Mouse (Mus musculus): ENCODE data around the gene Wfdc2. TPM values are rescaled to one million over a fixed set of nuclear protein-coding genes. Genes with fewer than 3 reads are reported as not detected.
"Not testable (repeated sequence)": the region's sequence is repeated elsewhere in the genome, so short reads cannot be mapped to it uniquely, and the experiment has no call there.

Wfdc2 gene
- polyA plus RNA-seq, 1 experiment from 2014 or later = 28.0 TPM

- H3K27ac ChIP-seq = no peak overlapping the region
- H3K9me3 ChIP-seq = no peaks in the 10 kb centered on the region
- peaks cover 20% of the 10 kb centered on the region; the same call in 1 of the 2 replicates for H3K27me3 ChIP-seq (ENCODE audit: insufficient read depth, poor library complexity, severe bottlenecking)
- DNase-seq (ENCODE audit: low spot score) = no peak
- 83% methylated on average over 9 of the region's 9 CpGs for WGBS
- H3K4me1 ChIP-seq = peaks cover 9% of the 10 kb centered on the region
- no peaks in the 10 kb centered on the region for H3K36me3 ChIP-seq
- no peak overlapping the region for H3K4me3 ChIP-seq
Observed at GRCm38 (mm10) chr2:164551502-164551901, 10.7 kb upstream of the Wfdc2 start.

GRCm38 (mm10) chr2:164558426-164558825, 3.8 kb upstream of the Wfdc2 start:
- H3K36me3 ChIP-seq = no peaks in the 10 kb centered on the region
- H3K4me3 ChIP-seq = no peak overlapping the region
- peaks cover 18% of the 10 kb centered on the region for H3K4me1 ChIP-seq
- no peak for DNase-seq (ENCODE audit: low spot score)
- H3K9me3 ChIP-seq = no peaks in the 10 kb centered on the region
- peaks cover 33% of the 10 kb centered on the region for H3K27me3 ChIP-seq (ENCODE audit: insufficient read depth, poor library complexity, severe bottlenecking)
- H3K27ac ChIP-seq = no peak overlapping the region
- 79% methylated on average over 8 of the region's 8 CpGs for WGBS

- no peaks in the 10 kb centered on the region for H3K36me3 ChIP-seq
- H3K9me3 ChIP-seq = no peaks in the 10 kb centered on the region
- 24% methylated on average over 16 of the region's 16 CpGs for WGBS
- H3K27me3 ChIP-seq (ENCODE audit: insufficient read depth, poor library complexity, severe bottlenecking) = peaks cover 36% of the 10 kb centered on the region
- DNase-seq (ENCODE audit: low spot score) = no peak
- no peak overlapping the region for H3K4me3 ChIP-seq
- H3K27ac ChIP-seq = peak overlapping the region; percentile 62
- H3K4me1 ChIP-seq = peaks cover 25% of the 10 kb centered on the region
Observed at GRCm38 (mm10) chr2:164558991-164559645, 3.1 kb upstream of the Wfdc2 start.

GRCm38 (mm10) chr2:164560106-164560505, 2.1 kb upstream of the Wfdc2 start:
- Histone ChIP-seq H3K36me3 (no peaks in the 10 kb centered on the region), H3K4me3 (no peak overlapping the region), H3K4me1 (peaks cover 26% of the 10 kb centered on the region), H3K27me3 (ENCODE audit: insufficient read depth, poor library complexity, severe bottlenecking) (peaks cover 46% of the 10 kb centered on the region), H3K27ac (no peak overlapping the region), H3K9me3 (no peaks in the 10 kb centered on the region)
- DNase-seq (ENCODE audit: low spot score) = no peak
- 86% methylated on average over 8 of the region's 8 CpGs for WGBS

- Histone ChIP-seq H3K4me3 (peak overlapping the region; percentile 67), H3K36me3 (no peaks in the 10 kb centered on the region), H3K27ac (peak overlapping the region; percentile 87), H3K4me1 (peaks cover 26% of the 10 kb centered on the region), H3K27me3 (ENCODE audit: insufficient read depth, poor library complexity, severe bottlenecking) (peaks cover 41% of the 10 kb centered on the region), H3K9me3 (no peaks in the 10 kb centered on the region)
- WGBS = under 1% methylated on average over 32 of the region's 32 CpGs
- no peak for DNase-seq (ENCODE audit: low spot score)
Observed at GRCm38 (mm10) chr2:164563339-164564038, 1.3 kb downstream of the Wfdc2 start.

- H3K9me3 ChIP-seq = no peaks in the 10 kb centered on the region
- no peak for DNase-seq (ENCODE audit: low spot score)
- peak overlapping the region; percentile 67; the same call in 1 of the 2 replicates for H3K4me3 ChIP-seq
- WGBS = 76% methylated on average over 5 of the region's 5 CpGs
- H3K4me1 ChIP-seq = peaks cover 21% of the 10 kb centered on the region
- H3K27me3 ChIP-seq (ENCODE audit: insufficient read depth, poor library complexity, severe bottlenecking) = peaks cover 41% of the 10 kb centered on the region
- no peaks in the 10 kb centered on the region for H3K36me3 ChIP-seq
- no peak overlapping the region for H3K27ac ChIP-seq
Observed at GRCm38 (mm10) chr2:164564346-164564745, 2.1 kb downstream of the Wfdc2 start.

- no peak for DNase-seq (ENCODE audit: low spot score)
Observed at GRCm38 (mm10) chr2:164566997-164567396, 4.8 kb downstream of the Wfdc2 start.

GRCm38 (mm10) chr2:164567460-164567859, 5.2 kb downstream of the Wfdc2 start:
- WGBS = 83% methylated on average over 5 of the region's 5 CpGs
- H3K9me3 ChIP-seq = no peaks in the 10 kb centered on the region
- no peak overlapping the region for H3K27ac ChIP-seq
- H3K4me1 ChIP-seq = peaks cover 17% of the 10 kb centered on the region
- H3K4me3 ChIP-seq = no peak overlapping the region
- peaks cover 24% of the 10 kb centered on the region for H3K27me3 ChIP-seq (ENCODE audit: insufficient read depth, poor library complexity, severe bottlenecking)
- DNase-seq (ENCODE audit: low spot score) = no peak
- H3K36me3 ChIP-seq = no peaks in the 10 kb centered on the region

More at GRCm38 (mm10) chr2:164566997-164567396, 4.8 kb downstream of the Wfdc2 start:
- WGBS = 83% methylated on average over 2 of the region's 2 CpGs
- Histone ChIP-seq H3K27ac (no peak overlapping the region), H3K9me3 (no peaks in the 10 kb centered on the region), H3K4me3 (no peak overlapping the region), H3K36me3 (no peaks in the 10 kb centered on the region), H3K4me1 (peaks cover 21% of the 10 kb centered on the region), H3K27me3 (ENCODE audit: insufficient read depth, poor library complexity, severe bottlenecking) (peaks cover 29% of the 10 kb centered on the region)

- 71% methylated on average over 6 of the region's 6 CpGs for WGBS
- not testable (repeated sequence) for H3K27ac ChIP-seq; H3K27me3 ChIP-seq (ENCODE audit: insufficient read depth, poor library complexity, severe bottlenecking); DNase-seq (ENCODE audit: low spot score); H3K4me1 ChIP-seq; H3K9me3 ChIP-seq; H3K36me3 ChIP-seq; H3K4me3 ChIP-seq
Observed at GRCm38 (mm10) chr2:164573359-164573758, 11.1 kb downstream of the Wfdc2 start, which contains the start of gene Spint3. Gene Spint3, minus strand, starts transcription at chr2:164573459.

GRCm38 (mm10) chr2:164585025-164585725, 23.0 kb downstream of the Wfdc2 start, which contains the start of gene Wfdc6a:
Gene Wfdc6a, minus strand, starts transcription at chr2:164585447.
- H3K4me1 ChIP-seq; H3K27me3 ChIP-seq (ENCODE audit: insufficient read depth, poor library complexity, severe bottlenecking); DNase-seq (ENCODE audit: low spot score); H3K36me3 ChIP-seq; H3K9me3 ChIP-seq; H3K4me3 ChIP-seq; H3K27ac ChIP-seq: not testable (repeated sequence)
- WGBS = 73% methylated on average over 13 of the region's 13 CpGs

- H3K27ac ChIP-seq = no peak overlapping the region
- 10% methylated on average over 4 of the region's 4 CpGs for WGBS
Observed at GRCm38 (mm10) chr2:164592014-164592413, 29.8 kb downstream of the Wfdc2 start.

GRCm38 (mm10) chr2:164593494-164593893, 31.3 kb downstream of the Wfdc2 start, which contains the start of gene Eppin:
Gene Eppin, minus strand, starts transcription at chr2:164593594.
- no peaks in the 10 kb centered on the region for H3K27me3 ChIP-seq (ENCODE audit: insufficient read depth, poor library complexity, severe bottlenecking)
- H3K9me3 ChIP-seq = no peaks in the 10 kb centered on the region
- H3K36me3 ChIP-seq = no peaks in the 10 kb centered on the region
- no peak within 1 kb of the TSS for H3K27ac ChIP-seq
- H3K4me1 ChIP-seq = no peaks in the 10 kb centered on the region
- 70% methylated on average over 4 of the region's 4 CpGs for WGBS
- no peak within 1 kb of the TSS for H3K4me3 ChIP-seq
- no peak for DNase-seq (ENCODE audit: low spot score)

More at GRCm38 (mm10) chr2:164592014-164592413, 29.8 kb downstream of the Wfdc2 start:
- H3K9me3 ChIP-seq = no peaks in the 10 kb centered on the region
- DNase-seq (ENCODE audit: low spot score) = no peak
- no peak overlapping the region for H3K4me3 ChIP-seq
- H3K27me3 ChIP-seq (ENCODE audit: insufficient read depth, poor library complexity, severe bottlenecking) = no peaks in the 10 kb centered on the region
- no peaks in the 10 kb centered on the region for H3K4me1 ChIP-seq
- H3K36me3 ChIP-seq = no peaks in the 10 kb centered on the region

GRCm38 (mm10) chr2:164600179-164600578, 38.0 kb downstream of the Wfdc2 start:
- WGBS = 66% methylated on average over 3 of the region's 3 CpGs
- Histone ChIP-seq H3K27me3 (ENCODE audit: insufficient read depth, poor library complexity, severe bottlenecking) (no peaks in the 10 kb centered on the region), H3K27ac (no peak overlapping the region), H3K9me3 (no peaks in the 10 kb centered on the region), H3K4me3 (no peak overlapping the region), H3K4me1 (no peaks in the 10 kb centered on the region), H3K36me3 (no peaks in the 10 kb centered on the region)
- DNase-seq (ENCODE audit: low spot score) = no peak
